Mouse (Mus musculus) small intestine, adult 10 weeks (tissue): ENCODE data around the gene Tle3. TPM values are rescaled to one million over a fixed set of nuclear protein-coding genes. Genes with fewer than 3 reads are reported as not detected.

Experiments
- polyA plus RNA-seq: library from polyadenylated mRNA; stranded (reverse); fragments of 350-450 nt; fragmentation: Illumina TruSeq; extraction: RNeasy Lipid Tissue Mini Kit (QIAGEN cat#74804); gene quantifications from one replicate; pipeline ENCODE4 v1.2.3, GENCODE M21; 2014; ENCODE audit warnings: low replicate concordance

Gene Tle3
- 15.4 TPM for polyA plus RNA-seq

GRCm38 (mm10) chr9:61371755-61372509 lies at the start of gene Tle3:
TSS of gene Tle3 (plus strand) at chr9:61372366.

